ENCODE assay signal across 8 mouse cellular contexts in the genomic region with DNA sequence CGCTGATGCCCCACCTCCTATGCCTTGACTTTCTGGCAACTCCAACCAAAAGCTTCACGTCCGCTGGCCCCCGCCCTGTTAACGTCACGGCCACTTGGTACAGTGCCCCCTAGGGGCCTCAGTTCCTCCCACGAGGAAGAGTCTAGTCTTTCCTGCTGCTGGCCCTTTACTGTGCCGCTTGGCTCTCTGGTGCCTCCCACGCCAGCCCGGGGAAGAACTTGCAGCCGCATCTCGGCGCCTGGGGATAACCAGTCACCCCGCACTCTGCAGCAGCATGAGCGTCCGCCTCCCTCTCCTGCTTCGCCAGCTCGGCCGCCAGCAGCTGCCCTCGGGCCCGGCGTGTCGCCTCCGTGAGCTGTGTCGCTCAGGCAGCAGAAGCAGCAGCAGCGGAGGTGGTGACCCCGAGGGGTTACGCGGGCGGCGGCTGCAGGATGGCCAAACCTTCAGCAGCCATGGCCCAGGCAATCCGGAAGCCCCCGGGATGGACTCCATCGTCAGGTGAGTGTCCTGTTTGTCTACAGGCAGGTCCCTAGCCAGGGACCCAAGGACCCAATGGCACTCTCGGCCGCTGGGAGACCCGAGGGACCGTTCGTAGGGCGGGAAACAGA. TPM values are rescaled to one million over a fixed set of nuclear protein-coding genes. Genes with fewer than 3 reads are reported as not detected.
A peak's percentile ranks its signal among the peaks of the same experiment; 100 is the strongest.
DNase-seq lines count a peak whose midpoint lies in the region; ATAC-seq and TF ChIP-seq lines count a peak whose summit lies in the region.

Gene Mthfd1l (plus strand): TSS at position 138 of the 608 bp plus-strand sequence.

- peak; percentile 80 for TF ChIP-seq CTCF in kidney, postnatal 0 days (IDR thresholded peaks at IDR 0.05; ENCODE audit: low read depth)

- ATAC-seq in CD4-positive, CD25-positive, alpha-beta regulatory T cell, adult 4 months: peak; percentile 73
- peak; percentile 74 for ATAC-seq in heart, embryonic 13.5 days (ENCODE audit: extremely low read depth, insufficient number of reproducible peaks, low FRiP score, low TSS enrichment)
- peak; percentile 71 for ATAC-seq in kidney, postnatal 0 days (replicated peaks; ENCODE audit: low FRiP score, low read depth)
- ATAC-seq in liver, embryonic 11.5 days (replicated peaks; ENCODE audit: low FRiP score): peak; percentile 83

- under 1% methylated on average over 40 of the region's 40 CpGs for WGBS in heart, embryonic 13.5 days
- under 1% methylated on average over 40 of the region's 40 CpGs for WGBS in kidney, postnatal 0 days
- WGBS in liver, embryonic 11.5 days: under 1% methylated on average over 40 of the region's 40 CpGs

- DNase-seq in c-Kit-negative CD71-positive TER-119-positive erythroid progenitor cells, embryonic 14.5 days (ENCODE audit: low read depth, low spot score): peak; percentile 70
- DNase-seq in fibroblast of lung, adult 2 months (ENCODE audit: low read depth): peak; percentile 67
- DNase-seq in kidney, postnatal 0 days (ENCODE audit: low spot score): peak; percentile 94
- peak; percentile 89 for DNase-seq in liver, embryonic 11.5 days (ENCODE audit: low spot score)
- peak; percentile 89 to 94 for DNase-seq in spleen, postnatal 4 days (ENCODE audit: low spot score in 2 of 2)

- H3K9me3 ChIP-seq in heart, embryonic 13.5 days: no peaks in the 10 kb centered on the region
- no peaks in the 10 kb centered on the region for H3K9me3 ChIP-seq in kidney, postnatal 0 days (replicated peaks; ENCODE audit: low read length)
- H3K9me3 ChIP-seq in liver, embryonic 11.5 days (ENCODE audit: control insufficient read depth, low read length): no peaks in the 10 kb centered on the region

- no peaks in the 10 kb centered on the region for H3K36me3 ChIP-seq in heart, embryonic 13.5 days
- H3K36me3 ChIP-seq in kidney, postnatal 0 days (ENCODE audit: insufficient read depth, low read length): no peaks in the 10 kb centered on the region
- peaks cover 5% of the 10 kb centered on the region; the same call in 1 of the 2 replicates for H3K36me3 ChIP-seq in liver, embryonic 11.5 days (ENCODE audit: control insufficient read depth, insufficient read depth, low read length)
- H3K36me3 ChIP-seq in myocyte (ENCODE audit: control insufficient read depth, insufficient read depth): no peaks in the 10 kb centered on the region

- peak within 1 kb of the TSS; percentile 96 for H3K27ac ChIP-seq in heart, embryonic 13.5 days (replicated peaks)
- peak within 1 kb of the TSS; percentile 93 for H3K27ac ChIP-seq in kidney, postnatal 0 days
- H3K27ac ChIP-seq in liver, embryonic 11.5 days (ENCODE audit: low read depth, low read length): peak within 1 kb of the TSS; percentile 99

- peak within 1 kb of the TSS; percentile 91 for H3K9ac ChIP-seq in heart, embryonic 13.5 days
- peak within 1 kb of the TSS; percentile 71 for H3K9ac ChIP-seq in kidney, postnatal 0 days (ENCODE audit: low read depth, low read length)
- H3K9ac ChIP-seq in liver, embryonic 11.5 days (ENCODE audit: low read depth, low read length): peak within 1 kb of the TSS; percentile 98

- H3K4me1 ChIP-seq in heart, embryonic 13.5 days: peaks cover 39% of the 10 kb centered on the region
- peaks cover 9% of the 10 kb centered on the region for H3K4me1 ChIP-seq in kidney, postnatal 0 days (replicated peaks; ENCODE audit: insufficient read depth, low read length)
- peaks cover 34% of the 10 kb centered on the region for H3K4me1 ChIP-seq in liver, embryonic 11.5 days (replicated peaks; ENCODE audit: control insufficient read depth, insufficient read depth, low read length)

- peak within 1 kb of the TSS; percentile 90 for H3K4me2 ChIP-seq in heart, embryonic 13.5 days
- H3K4me2 ChIP-seq in kidney, postnatal 0 days (ENCODE audit: low read length): peak within 1 kb of the TSS; percentile 87
- H3K4me2 ChIP-seq in liver, embryonic 11.5 days: peak within 1 kb of the TSS; percentile 82
- H3K4me2 ChIP-seq in myocyte (ENCODE audit: low read depth): peak within 1 kb of the TSS; percentile 90

- peaks cover 38% of the 10 kb centered on the region for H3K79me2 ChIP-seq in myocyte (ENCODE audit: control insufficient read depth, insufficient read depth)

- peak; percentile 70 for TF ChIP-seq POLR2A in myocyte (IDR thresholded peaks at IDR 0.05; ENCODE audit: insufficient read length, low read depth)

- peak within 1 kb of the TSS; percentile 80 for H3K4me3 ChIP-seq in heart, embryonic 13.5 days
- H3K4me3 ChIP-seq in kidney, postnatal 0 days (replicated peaks; ENCODE audit: low read depth, low read length): peak within 1 kb of the TSS; percentile 55
- peak within 1 kb of the TSS; percentile 88 for H3K4me3 ChIP-seq in liver, embryonic 11.5 days (ENCODE audit: low read depth, low read length)
- H3K4me3 ChIP-seq in myocyte: peak within 1 kb of the TSS; percentile 89

- peak within 1 kb of the TSS; percentile 79 for H3ac ChIP-seq in myocyte (ENCODE audit: control insufficient read depth, insufficient read length)

- H3K27me3 ChIP-seq in heart, embryonic 13.5 days (replicated peaks): no peaks in the 10 kb centered on the region
- no peaks in the 10 kb centered on the region for H3K27me3 ChIP-seq in kidney, postnatal 0 days (ENCODE audit: insufficient read depth, low read length)
- H3K27me3 ChIP-seq in liver, embryonic 11.5 days (replicated peaks; ENCODE audit: control insufficient read depth, insufficient read depth, low read length): no peaks in the 10 kb centered on the region
- H3K27me3 ChIP-seq in myocyte (ENCODE audit: control insufficient read depth, insufficient read depth, insufficient read length): no peaks in the 10 kb centered on the region

TF ChIP-seq in myocyte, 11 proteins besides CTCF, POLR2A, EP300 and RAD21:
- TF ChIP-seq MAX (IDR thresholded peaks at IDR 0.05; ENCODE audit: low read depth) (no peak), CEBPB (IDR thresholded peaks at IDR 0.05; ENCODE audit: insufficient read depth, poor library complexity, severe bottlenecking) (no peak), MYOG (IDR thresholded peaks at IDR 0.05; ENCODE audit: control insufficient read depth in 1 of 3, insufficient read depth in 1 of 3, insufficient read length in 2 of 3, low read depth in 2 of 3) (peak in 1 of 3 experiments; percentile 20), MYOD1 (IDR thresholded peaks at IDR 0.05; ENCODE audit: control insufficient read depth in 1 of 3, insufficient read length in 2 of 3, low read depth in 2 of 3) (peak in 1 of 3 experiments; percentile 11), POLR2AphosphoS2 (IDR thresholded peaks at IDR 0.05; ENCODE audit: insufficient read length, low read depth) (peak; percentile 68)

RNA-seq across cellular contexts. Expression of gene Mthfd1l, which starts in this region (rescaled TPM):
- polyA plus RNA-seq in CD4-positive, CD25-positive, alpha-beta regulatory T cell, adult 4 months (2017; shearing (Covaris generic)): 10 to 100 TPM; 13.4 to 21.5 TPM
- 12.2 and 13.0 TPM in 2 replicates for polyA plus RNA-seq in heart, embryonic 13.5 days (2015; fragmentation: Nextera tagmentation; extraction: Ambion mirVana)
- polyA plus RNA-seq in kidney, postnatal 0 days (2015; fragmentation: Nextera tagmentation; extraction: Ambion mirVana): 9.1 and 10.7 TPM in 2 replicates
- 50.9 and 55.8 TPM in 2 replicates for polyA plus RNA-seq in liver, embryonic 11.5 days (2014; fragmentation: Nextera tagmentation; extraction: Ambion mirVana)
- 45.9 TPM for polyA plus RNA-seq in myocyte (2012; fragmentation: generic; extraction: Trizol)

Comparison
In these comparisons a context has a peak if more than half of its experiments do, and no peak if none do; other contexts are left out.
1. Peak in every context shown above with its lines: DNase-seq, ATAC-seq, H3K4me3 ChIP-seq and H3K27ac ChIP-seq.